Mouse (Mus musculus): Measurements from ENCODE around the gene Epb42. TPM values are rescaled to one million over a fixed set of nuclear protein-coding genes. Genes with fewer than 3 reads are reported as not detected.

The Epb42 gene
- total RNA-seq, 4 experiments from 2014 or later = not detected

Small RNAs within 50 kb of the gene (microRNA-seq; reads per million reads assigned to microRNA genes)
- gene Gm44325 = 0 reads per million in 2 experiments

Other genes with a start within 250 kb of the Epb42 start
- 10 to 100 TPM; 27.0 to 35.3 (median 29.6) TPM for gene Cdan1, start 186.9 kb downstream of the Epb42 start, total RNA-seq (2022)
- gene Ttbk2, start 186.5 kb downstream of the Epb42 start, total RNA-seq (2022) = 10 to 100 TPM; 63.7 to 77.3 (median 72.4) TPM
- gene Ubr1, start 66.4 kb downstream of the Epb42 start, total RNA-seq (2022) = 10 to 100 TPM; 40.8 to 45.5 (median 45.0) TPM
- 10 to 100 TPM; 21.9 to 27.6 (median 23.4) TPM for gene Tmem62, start 60.1 kb downstream of the Epb42 start, total RNA-seq (2022)
- 10 to 100 TPM; 57.5 to 64.4 (median 61.0) TPM for gene Ccndbp1, start 28.7 kb downstream of the Epb42 start, total RNA-seq (2022)
- gene Tgm5, start 48.8 kb upstream of the Epb42 start, total RNA-seq (2022) = not detected
- gene Tgm7, start 72.7 kb upstream of the Epb42 start, total RNA-seq (2022) = under 1 TPM in 3 of 4 experiments, not detected in 1; 0.16 to 0.49 (median 0.40) TPM
- gene Adal, start 103.4 kb upstream of the Epb42 start, total RNA-seq (2022) = 10 to 100 TPM; 18.9 to 24.9 (median 21.8) TPM
- gene Lcmt2, start 103.6 kb upstream of the Epb42 start, total RNA-seq (2022) = 1 to 10 TPM; 7.8 to 9.5 (median 8.6) TPM
- 10 to 100 TPM; 32.3 to 47.9 (median 41.5) TPM for gene Tubgcp4, start 133.6 kb upstream of the Epb42 start, total RNA-seq (2022)
- gene Zscan29, start 134.1 kb upstream of the Epb42 start, total RNA-seq (2022) = 1 to 10 TPM; 7.1 to 8.1 (median 7.7) TPM
- 100 to 1,000 TPM; 144 to 183 (median 161) TPM for gene Trp53bp1, start 234.3 kb upstream of the Epb42 start, total RNA-seq (2022)